Mouse (Mus musculus) limb, embryonic 13.5 days (tissue): ENCODE results near the gene Rnf220. TPM values are rescaled to one million over a fixed set of nuclear protein-coding genes. Genes with fewer than 3 reads are reported as not detected.

Experiments used
- ATAC-seq: fragments of 200-750 bp; cut with Nextera tagmentation; 2 replicates; pipeline ENCODE4 v1.8.0; 2017; ENCODE audit warnings: low read depth, moderate number of reproducible peaks, moderate TSS enrichment; ENCODE audit not compliant: low FRiP score
- H3K27ac ChIP-seq: fragments of 300-500 bp; sonication (generic); 2 replicates; pipeline ENCODE4 v1.5.1; 2015; ENCODE audit warnings: inconsistent platforms, mild to moderate bottlenecking, moderate library complexity
- H3K27me3 ChIP-seq: fragments of 300-500 bp; sonication (generic); 2 replicates; pipeline ENCODE4 v1.6.1; 2015; ENCODE audit warnings: mild to moderate bottlenecking, inconsistent platforms
- H3K36me3 ChIP-seq: fragments of 300-500 bp; sonication (generic); 2 replicates; pipeline ENCODE4 v1.6.1; 2015; ENCODE audit warnings: inconsistent platforms, mild to moderate bottlenecking, moderate library complexity
- H3K4me1 ChIP-seq: fragments of 300-500 bp; sonication (generic); 2 replicates; pipeline ENCODE4 v1.6.1; 2015; ENCODE audit warnings: inconsistent platforms
- H3K4me2 ChIP-seq: fragments of 300-500 bp; sonication (generic); replicated peaks from 2 replicates; pipeline ENCODE4 v1.6.1; 2015; ENCODE audit warnings: inconsistent platforms, mild to moderate bottlenecking, moderate library complexity
- H3K4me3 ChIP-seq: fragments of 300-500 bp; sonication (generic); 2 replicates; pipeline ENCODE4 v1.5.1; 2015; ENCODE audit warnings: moderate library complexity, mild to moderate bottlenecking, inconsistent platforms
- H3K9ac ChIP-seq: fragments of 300-500 bp; sonication (generic); 2 replicates; pipeline ENCODE4 v1.6.1; 2015; ENCODE audit warnings: mild to moderate bottlenecking, inconsistent platforms
- H3K9me3 ChIP-seq: fragments of 300-500 bp; sonication (generic); 2 replicates; pipeline ENCODE4 v1.6.1; 2016; ENCODE audit warnings: inconsistent platforms
- WGBS: fragments of 180-500 bp; shearing (Covaris S2); methylation state at CpG from one replicate; pipeline ENCODE4 v1.1.7; 2015; 5-methylcytosine and 5-hydroxymethylcytosine counted together
- polyA plus RNA-seq: library from polyadenylated mRNA; unstranded; fragments of >200 nt; fragmentation: Nextera tagmentation; extraction: Ambion mirVana; gene quantifications from 2 replicates; pipeline ENCODE4 v1.2.1, GENCODE M21; 2015

The Rnf220 gene
- polyA plus RNA-seq, 1 experiment from 2014 or later = 91.2 TPM

DNA sequence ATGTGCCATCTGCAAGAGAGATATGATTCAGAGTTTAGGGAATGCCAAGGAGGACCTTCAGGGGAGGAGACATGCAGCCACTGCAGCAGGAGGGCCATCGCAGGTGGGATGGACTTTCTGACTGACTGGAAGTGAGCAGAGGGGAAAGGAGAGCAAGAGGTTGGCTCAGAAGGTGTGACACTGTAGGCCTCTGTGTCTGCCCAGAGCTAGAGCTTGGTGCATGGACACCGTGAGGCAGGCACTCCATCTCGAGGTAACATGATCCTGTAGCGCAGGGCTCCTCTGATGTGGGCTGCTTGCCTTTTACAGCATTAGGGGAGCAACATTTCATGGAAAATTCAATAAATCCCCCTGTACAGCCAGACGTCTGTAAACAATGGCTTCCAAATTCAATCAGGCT, 126.5 kb downstream of the Rnf220 start:
- no peaks in the 10 kb centered on the region for H3K9me3 ChIP-seq

DNA sequence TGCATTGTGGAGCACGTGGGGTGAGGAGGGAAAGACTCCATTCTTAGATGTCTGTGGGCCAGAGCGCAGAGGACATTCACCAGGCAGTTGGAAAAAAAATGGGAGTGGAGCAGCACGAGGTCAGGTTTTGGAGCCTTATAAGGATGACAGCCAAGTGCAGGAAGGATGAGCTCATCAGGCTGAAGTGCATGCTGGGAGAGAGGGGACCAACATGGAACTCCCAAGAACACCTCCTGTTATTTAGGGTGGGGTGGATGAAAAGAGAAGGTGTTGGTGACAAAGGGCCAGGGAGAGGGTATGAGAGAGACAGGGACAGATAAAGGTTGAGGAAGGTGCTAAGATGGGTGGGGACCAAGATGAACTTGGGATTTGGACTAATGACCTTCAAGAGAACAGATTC, 127.3 kb downstream of the Rnf220 start:
- H3K36me3 ChIP-seq = no peaks in the 10 kb centered on the region
- no peaks in the 10 kb centered on the region for H3K9me3 ChIP-seq
- H3K4me2 ChIP-seq = no peak overlapping the region
- no peak overlapping the region for H3K4me3 ChIP-seq
- no peak overlapping the region for H3K9ac ChIP-seq
- no peak for ATAC-seq
- peaks cover 6% of the 10 kb centered on the region; the same call in 1 of the 2 replicates for H3K27me3 ChIP-seq
- no peak overlapping the region for H3K27ac ChIP-seq
- WGBS = 78% methylated on average over 3 of the region's 3 CpGs
- H3K4me1 ChIP-seq = peaks cover 56% of the 10 kb centered on the region

More for the DNA sequence above, 126.5 kb downstream of the Rnf220 start:
- WGBS = 18% methylated on average over 5 of the region's 5 CpGs
- Histone ChIP-seq H3K36me3 (no peaks in the 10 kb centered on the region), H3K4me3 (no peak overlapping the region), H3K27ac (peak overlapping the region; percentile 70; the same call in 1 of the 2 replicates), H3K4me1 (peaks cover 64% of the 10 kb centered on the region), H3K27me3 (peaks cover 6% of the 10 kb centered on the region; the same call in 1 of the 2 replicates), H3K4me2 (no peak overlapping the region), H3K9ac (no peak overlapping the region)
- ATAC-seq = peak; percentile 68

DNA sequence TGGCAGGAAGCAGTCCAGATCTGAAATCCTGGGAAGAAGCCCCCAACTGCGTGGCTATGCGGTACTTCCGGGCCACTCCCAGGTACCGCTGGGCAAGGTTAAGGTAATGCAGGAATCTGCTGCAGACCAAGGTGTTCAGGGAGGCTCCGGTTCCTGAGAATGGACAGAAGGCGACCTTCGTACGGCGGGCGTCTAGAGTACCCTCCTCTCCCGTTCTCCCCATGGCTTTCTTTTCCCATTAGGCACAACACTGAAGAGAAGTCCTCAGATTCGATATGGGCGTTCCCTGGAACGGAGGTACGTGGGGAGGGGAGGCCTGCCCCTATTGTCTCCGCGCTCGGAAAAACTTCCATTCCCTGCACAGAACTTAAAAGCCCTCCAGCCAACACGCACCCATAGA, 129.5 kb downstream of the Rnf220 start:
- ATAC-seq = no peak
- H3K4me2 ChIP-seq = no peak overlapping the region
- H3K4me1 ChIP-seq = peaks cover 34% of the 10 kb centered on the region
- H3K4me3 ChIP-seq = no peak overlapping the region
- no peak overlapping the region for H3K27ac ChIP-seq
- H3K9me3 ChIP-seq = no peaks in the 10 kb centered on the region
- no peak overlapping the region for H3K9ac ChIP-seq
- no peaks in the 10 kb centered on the region for H3K36me3 ChIP-seq
- 91% methylated on average over 19 of the region's 19 CpGs for WGBS
- H3K27me3 ChIP-seq = peaks cover 2% of the 10 kb centered on the region; the same call in 1 of the 2 replicates

DNA sequence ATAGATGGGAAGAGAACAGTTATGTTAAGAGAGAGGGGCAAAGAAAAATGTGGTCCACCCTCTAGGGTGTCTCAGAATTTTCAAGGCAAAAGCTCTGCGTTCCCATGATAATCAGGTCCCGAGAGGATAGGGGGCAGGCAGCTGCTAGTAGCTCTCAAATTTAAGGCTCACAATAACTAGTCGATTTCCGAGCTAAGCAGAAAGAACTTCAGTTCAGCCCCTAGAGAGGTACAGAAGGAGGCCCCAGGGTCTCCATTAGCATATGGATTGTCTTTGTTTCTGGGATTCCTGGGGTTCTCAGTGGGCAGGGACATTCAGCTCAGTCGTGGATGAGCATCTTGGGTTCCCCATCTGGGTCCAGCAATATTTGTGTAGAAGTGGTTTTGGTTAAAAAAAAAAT, 134.8 kb downstream of the Rnf220 start:
- peaks cover 2% of the 10 kb centered on the region; the same call in 1 of the 2 replicates for H3K27me3 ChIP-seq
- no peak overlapping the region for H3K4me2 ChIP-seq
- H3K4me3 ChIP-seq = no peak overlapping the region
- no peak for ATAC-seq
- no peaks in the 10 kb centered on the region for H3K36me3 ChIP-seq
- H3K4me1 ChIP-seq = peaks cover 22% of the 10 kb centered on the region
- WGBS = 19% methylated on average over 5 of the region's 5 CpGs
- no peak overlapping the region for H3K9ac ChIP-seq
- no peak overlapping the region for H3K27ac ChIP-seq
- H3K9me3 ChIP-seq = no peaks in the 10 kb centered on the region

DNA sequence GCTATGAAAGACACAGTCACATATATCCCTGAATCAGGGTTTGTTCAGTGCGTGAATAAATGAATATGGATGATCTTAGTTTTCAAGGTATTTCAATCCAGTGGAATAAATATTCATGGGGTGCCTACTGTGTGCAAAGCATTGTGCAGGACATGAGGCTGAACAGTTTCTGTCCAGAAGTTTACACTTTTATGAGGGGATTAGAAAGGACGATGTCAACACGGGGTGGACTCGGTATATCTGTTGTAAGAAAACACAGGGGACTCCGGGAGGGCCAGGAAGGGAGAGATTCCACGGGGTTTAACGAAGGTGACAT, 135.3 kb downstream of the Rnf220 start:
- Histone ChIP-seq H3K9ac (no peak overlapping the region), H3K9me3 (no peaks in the 10 kb centered on the region), H3K4me2 (no peak overlapping the region), H3K36me3 (no peaks in the 10 kb centered on the region), H3K4me3 (no peak overlapping the region), H3K4me1 (peaks cover 28% of the 10 kb centered on the region), H3K27ac (no peak overlapping the region), H3K27me3 (peaks cover 3% of the 10 kb centered on the region; the same call in 1 of the 2 replicates)
- ATAC-seq = no peak
- 26% methylated on average over 7 of the region's 7 CpGs for WGBS

DNA sequence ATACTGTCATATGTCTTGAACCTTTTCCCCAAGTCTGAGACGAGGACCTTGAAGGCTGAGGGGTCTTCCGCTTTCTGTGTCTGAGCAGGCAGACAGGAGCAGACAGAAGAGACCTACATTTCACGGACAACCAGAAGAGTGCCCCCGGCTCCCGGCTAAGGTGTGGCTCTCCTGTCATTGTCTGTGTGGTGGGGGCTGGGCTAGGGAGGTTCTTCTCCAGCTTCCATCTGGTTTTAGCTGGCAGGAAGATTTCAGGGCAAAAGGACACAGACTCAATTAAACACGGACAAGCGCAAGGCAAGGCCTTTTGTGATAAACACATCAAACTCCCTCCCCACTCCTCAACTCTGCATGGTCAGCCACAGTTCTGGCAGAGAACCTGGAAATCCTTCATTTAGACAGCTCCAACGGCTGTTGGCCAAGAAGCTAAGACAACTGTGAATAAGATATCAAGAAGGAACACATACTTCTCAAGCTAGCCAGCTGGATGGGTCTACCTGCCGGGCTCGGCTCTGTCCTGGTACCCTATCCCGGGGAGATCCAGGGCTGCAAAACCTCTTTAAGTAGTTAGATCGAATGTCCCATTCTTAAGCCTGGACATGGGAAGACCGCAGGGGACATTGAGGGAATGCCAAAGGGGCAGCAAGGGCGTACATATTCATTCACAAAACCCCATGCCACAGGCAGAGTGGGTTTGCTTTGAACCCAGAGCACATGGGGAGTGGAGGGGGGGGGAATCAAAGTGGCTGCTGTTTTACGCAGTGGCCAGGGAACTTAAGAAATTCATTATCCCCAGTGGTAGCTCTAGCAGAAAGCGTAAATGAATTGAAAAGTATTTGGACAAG, 135.9 kb downstream of the Rnf220 start:
- no peak overlapping the region for H3K4me3 ChIP-seq
- no peak overlapping the region for H3K27ac ChIP-seq
- 62% methylated on average over 16 of the region's 16 CpGs for WGBS
- H3K4me2 ChIP-seq = no peak overlapping the region
- no peak overlapping the region for H3K9ac ChIP-seq
- peaks cover 34% of the 10 kb centered on the region for H3K4me1 ChIP-seq
- no peak for ATAC-seq
- no peaks in the 10 kb centered on the region for H3K36me3 ChIP-seq
- H3K9me3 ChIP-seq = no peaks in the 10 kb centered on the region
- peaks cover 3% of the 10 kb centered on the region; the same call in 1 of the 2 replicates for H3K27me3 ChIP-seq

DNA sequence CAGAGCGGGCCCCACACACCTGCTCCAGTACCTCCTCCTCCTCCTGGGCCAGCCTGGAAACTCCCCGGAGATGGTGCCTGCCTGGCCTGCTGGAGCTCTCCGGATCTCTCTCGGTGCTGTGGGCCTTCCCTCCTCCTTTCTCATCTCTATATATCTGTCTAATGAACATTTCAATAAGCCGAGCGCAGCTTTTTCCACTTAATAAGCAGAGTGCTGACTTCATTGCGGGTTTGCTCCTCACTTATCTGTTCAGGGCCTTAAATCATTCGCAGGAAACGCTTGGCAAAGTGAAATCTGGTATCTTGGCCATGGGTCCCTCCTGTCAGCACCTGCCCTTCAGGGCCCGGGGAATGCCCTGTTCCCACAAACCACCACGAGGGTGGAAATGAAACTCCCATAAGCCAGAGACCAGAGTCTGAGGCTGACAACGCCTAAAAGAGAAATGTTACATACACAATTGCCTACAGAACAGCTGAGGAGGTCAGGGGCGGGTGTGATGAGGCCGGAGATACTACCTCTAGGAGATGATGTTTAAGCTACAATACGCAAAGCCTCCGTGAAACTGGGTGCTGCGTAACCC, 137.0 kb downstream of the Rnf220 start:
- Histone ChIP-seq H3K9me3 (no peaks in the 10 kb centered on the region), H3K27me3 (peaks cover 3% of the 10 kb centered on the region; the same call in 1 of the 2 replicates), H3K4me1 (peaks cover 44% of the 10 kb centered on the region), H3K9ac (no peak overlapping the region), H3K36me3 (no peaks in the 10 kb centered on the region), H3K4me3 (no peak overlapping the region), H3K4me2 (no peak overlapping the region), H3K27ac (no peak overlapping the region)
- ATAC-seq = no peak
- 73% methylated on average over 17 of the region's 17 CpGs for WGBS

DNA sequence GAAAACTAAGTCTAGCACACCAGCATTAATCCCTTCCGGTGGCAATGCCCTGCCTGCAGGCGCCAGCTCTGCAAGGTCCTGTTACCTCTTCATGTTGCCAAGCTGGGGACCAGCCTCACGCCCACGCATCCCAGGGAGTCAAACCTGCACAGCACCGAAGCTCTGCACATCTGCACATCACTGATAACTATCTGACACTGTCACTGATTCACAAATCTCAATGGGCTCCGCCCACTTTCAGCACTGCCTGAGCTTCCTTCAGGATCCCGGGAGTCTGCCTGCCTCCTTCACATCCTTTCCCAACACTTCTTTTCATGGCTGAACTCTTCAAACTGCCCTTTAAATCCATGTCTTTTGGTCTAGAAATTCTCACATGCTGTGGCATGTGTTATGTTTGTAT, 138.9 kb downstream of the Rnf220 start:
- Histone ChIP-seq H3K4me2 (no peak overlapping the region), H3K4me3 (no peak overlapping the region), H3K9ac (no peak overlapping the region), H3K27ac (no peak overlapping the region), H3K27me3 (peaks cover 3% of the 10 kb centered on the region; the same call in 1 of the 2 replicates), H3K4me1 (peaks cover 63% of the 10 kb centered on the region), H3K36me3 (no peaks in the 10 kb centered on the region), H3K9me3 (no peaks in the 10 kb centered on the region)
- no peak for ATAC-seq
- 61% methylated on average over 7 of the region's 7 CpGs for WGBS

DNA sequence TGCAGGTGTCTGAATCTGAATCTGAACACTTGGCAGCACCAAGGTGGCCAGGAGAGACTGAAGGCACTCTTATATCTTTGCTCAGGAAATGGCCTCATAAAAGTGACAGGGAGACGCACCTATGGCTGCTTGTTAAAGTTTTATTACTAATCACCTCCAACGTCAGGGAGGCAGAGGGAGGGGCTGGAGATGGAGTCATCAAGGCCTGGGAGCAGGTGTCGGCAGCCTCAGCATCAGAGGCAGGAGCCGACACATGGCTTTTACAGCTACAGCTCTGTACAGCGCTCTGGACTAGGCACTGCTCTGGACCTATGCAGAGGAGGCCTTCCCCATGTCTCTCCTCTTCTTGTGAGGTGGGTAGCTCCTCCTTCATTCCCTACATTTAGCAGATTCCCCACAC, 139.7 kb downstream of the Rnf220 start:
- ATAC-seq = no peak
- Histone ChIP-seq H3K4me1 (peaks cover 72% of the 10 kb centered on the region), H3K27ac (no peak overlapping the region; the same call in 1 of the 2 replicates), H3K9me3 (no peaks in the 10 kb centered on the region), H3K4me3 (no peak overlapping the region), H3K4me2 (no peak overlapping the region), H3K36me3 (no peaks in the 10 kb centered on the region), H3K27me3 (peaks cover 3% of the 10 kb centered on the region; the same call in 1 of the 2 replicates), H3K9ac (no peak overlapping the region)
- 20% methylated on average over 5 of the region's 5 CpGs for WGBS

DNA sequence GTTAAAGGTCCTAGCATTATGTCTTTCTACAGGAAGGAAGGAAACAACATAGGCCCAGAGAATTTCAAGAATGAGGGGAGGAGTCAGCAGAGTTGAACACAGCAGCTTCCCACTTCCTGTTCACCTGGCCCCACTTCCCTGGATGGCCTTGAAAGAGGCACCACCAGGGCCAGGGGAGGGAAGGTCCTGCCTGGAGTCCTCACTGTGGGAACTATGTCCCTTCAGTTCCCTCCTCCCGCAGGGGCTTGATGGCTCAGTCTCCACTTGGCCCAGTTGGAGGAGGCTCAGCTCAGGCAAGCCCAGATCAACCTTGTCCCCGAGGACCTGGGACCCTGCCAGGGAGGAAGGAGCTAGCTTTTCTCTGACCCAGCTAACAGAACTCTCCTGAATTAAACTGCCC, 140.6 kb downstream of the Rnf220 start:
- H3K4me1 ChIP-seq = peaks cover 75% of the 10 kb centered on the region
- WGBS = 80% methylated on average over 2 of the region's 2 CpGs

DNA sequence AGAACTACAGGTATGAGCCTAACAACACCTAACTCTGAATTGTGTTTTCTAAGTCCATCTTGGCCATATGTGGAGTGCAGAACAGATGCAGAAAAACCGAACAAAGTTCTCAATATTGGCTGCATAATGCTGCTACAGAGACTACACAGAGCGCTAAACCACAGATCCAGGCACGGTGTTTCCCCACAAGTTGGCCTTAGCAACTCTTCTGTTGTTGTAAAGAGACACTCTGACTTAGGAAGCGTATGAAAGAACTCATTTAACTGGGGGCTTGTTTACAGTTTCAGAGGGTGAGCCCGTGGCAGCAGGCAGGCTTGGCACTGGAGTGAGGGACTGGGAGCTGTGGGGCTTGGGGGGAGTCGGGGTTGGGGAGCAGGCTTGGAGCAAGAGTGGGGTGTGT, 142.2 kb downstream of the Rnf220 start:
- H3K4me1 ChIP-seq = peaks cover 83% of the 10 kb centered on the region
- 68% methylated on average over 6 of the region's 6 CpGs for WGBS

More for the DNA sequence above, 140.6 kb downstream of the Rnf220 start:
- H3K36me3 ChIP-seq = no peaks in the 10 kb centered on the region
- peaks cover 3% of the 10 kb centered on the region; the same call in 1 of the 2 replicates for H3K27me3 ChIP-seq
- no peak overlapping the region for H3K9ac ChIP-seq
- no peaks in the 10 kb centered on the region for H3K9me3 ChIP-seq
- H3K4me2 ChIP-seq = no peak overlapping the region
- H3K4me3 ChIP-seq = no peak overlapping the region
- ATAC-seq = no peak
- no peak overlapping the region for H3K27ac ChIP-seq

DNA sequence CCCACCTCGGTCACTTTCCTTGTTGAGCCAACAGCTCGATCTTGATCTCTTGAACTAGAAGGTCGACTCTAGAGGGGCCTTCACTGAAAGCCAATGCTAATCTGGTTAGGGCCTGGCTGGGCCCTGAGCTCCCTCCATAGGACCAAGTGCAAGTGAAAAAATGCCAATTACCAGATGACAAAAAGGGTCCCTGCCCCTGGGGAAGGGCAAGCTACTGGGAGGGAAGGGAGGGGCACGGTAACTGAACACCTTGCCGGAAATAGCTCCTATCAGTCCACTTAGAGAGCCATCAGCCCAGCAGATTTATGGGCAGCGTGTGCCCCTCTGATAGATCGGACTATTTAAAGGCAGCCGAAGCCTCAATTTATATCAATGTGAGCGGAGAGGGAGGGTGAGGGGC, 143.9 kb downstream of the Rnf220 start:
- WGBS = 51% methylated on average over 9 of the region's 9 CpGs
- Histone ChIP-seq H3K36me3 (no peaks in the 10 kb centered on the region), H3K27me3 (peaks cover 3% of the 10 kb centered on the region; the same call in 1 of the 2 replicates), H3K9ac (no peak overlapping the region), H3K4me3 (no peak overlapping the region), H3K4me1 (peaks cover 85% of the 10 kb centered on the region), H3K27ac (0 out of 2 replicates have a peak overlapping the region, but pooled peaks have one; percentile 15), H3K9me3 (no peaks in the 10 kb centered on the region), H3K4me2 (no peak overlapping the region)
- no peak for ATAC-seq

More for the DNA sequence above, 142.2 kb downstream of the Rnf220 start:
- Histone ChIP-seq H3K36me3 (no peaks in the 10 kb centered on the region), H3K27me3 (peaks cover 3% of the 10 kb centered on the region; the same call in 1 of the 2 replicates), H3K4me3 (no peak overlapping the region), H3K4me2 (no peak overlapping the region), H3K27ac (peak overlapping the region; percentile 10; the same call in 1 of the 2 replicates), H3K9me3 (no peaks in the 10 kb centered on the region), H3K9ac (no peak overlapping the region)
- ATAC-seq = no peak
